Mouse (Mus musculus): ENCODE data around the gene Tbc1d4. TPM values are rescaled to one million over a fixed set of nuclear protein-coding genes. Genes with fewer than 3 reads are reported as not detected.

Tbc1d4 gene
- total and polyA plus RNA-seq, 3 experiments, result 20.6 to 72.9 (median 71.0) TPM

GRCm38 (mm10) chr14:101548885-101549573 lies 60.0 kb downstream of the Tbc1d4 start:
- H3K4me1 ChIP-seq (ENCODE audit: control insufficient read depth in 1 of 2, insufficient read depth in 2 of 2), result peaks cover 0 to 11% of the 10 kb centered on the region in 2 experiments; a peak in 2 of 4 replicates
- H3K27ac ChIP-seq (ENCODE audit: insufficient read depth, low read depth), result no peak overlapping the region
- in situ Hi-C loops (cut with MboI; ENCODE audit: low pct_ligation_motif_present, low pct_unique_long_range_greater_than_20kb, low sequenced_read_pairs), result no loop called here
- no peak overlapping the region for H3K4me2 ChIP-seq (ENCODE audit: insufficient read depth, low read depth, poor library complexity, severe bottlenecking)
- no peaks in the 10 kb centered on the region for H3K79me2 ChIP-seq (replicated peaks; ENCODE audit: control insufficient read depth, extremely low read depth, insufficient read depth, poor library complexity, severe bottlenecking)
- dilution Hi-C loops (cut with MboI; ENCODE audit: extremely low pct_ligation_motif_present, extremely low pct_unique_long_range_greater_than_20kb, low sequenced_read_pairs), result no loop called here
- TF ChIP-seq MEF2A (IDR thresholded peaks at IDR 0.05; ENCODE audit: borderline replicate concordance, low read depth, low read length) (no peak), RCOR1 (conservative IDR thresholded peaks at IDR 0.05; ENCODE audit: low read depth, low read length) (no peak), MXI1 (IDR thresholded peaks at IDR 0.05; ENCODE audit: low read depth, low read length) (no peak), TCF12 (IDR thresholded peaks at IDR 0.05; ENCODE audit: low read depth, low read length) (no peak), JUN (IDR thresholded peaks at IDR 0.05; ENCODE audit: insufficient read depth, low read depth, low read length) (no peak), MYC (IDR thresholded peaks at IDR 0.05; ENCODE audit: low read depth, low read length) (no peak), ZKSCAN1 (IDR thresholded peaks at IDR 0.05; ENCODE audit: borderline replicate concordance, low read depth, low read length) (no peak), ZMIZ1 (IDR thresholded peaks at IDR 0.05; ENCODE audit: low read depth, low read length) (no peak), NRF1 (IDR thresholded peaks at IDR 0.05; ENCODE audit: low read depth, low read length) (no peak), KAT2A (IDR thresholded peaks at IDR 0.05; ENCODE audit: insufficient replicate concordance, low read length) (no peak), ETS1 (conservative IDR thresholded peaks at IDR 0.05; ENCODE audit: low read depth, low read length) (no peak)
- H3K9ac ChIP-seq (ENCODE audit: insufficient read depth, low read depth), result no peak overlapping the region
- H3K9me3 ChIP-seq (replicated peaks; ENCODE audit: low read length), result no peaks in the 10 kb centered on the region
- DNase-seq (ENCODE audit: extremely low read depth), result no peak
- H3K4me3 ChIP-seq (replicated peaks in 1 of 3; ENCODE audit: low read depth in 2 of 3, low read length in 2 of 3, poor library complexity in 1 of 3), result no peak overlapping the region
- no peaks in the 10 kb centered on the region for H3K27me3 ChIP-seq (replicated peaks)
- H3K36me3 ChIP-seq (replicated peaks in 1 of 2; ENCODE audit: control insufficient read depth in 1 of 2, insufficient read depth in 1 of 2, low read length in 1 of 2), result peaks cover 0 to 5% of the 10 kb centered on the region in 2 experiments

GRCm38 (mm10) chr14:101541863-101542262 lies 67.1 kb downstream of the Tbc1d4 start:
- in situ Hi-C loops (cut with MboI; ENCODE audit: low pct_ligation_motif_present, low pct_unique_long_range_greater_than_20kb, low sequenced_read_pairs), result no loop called here
- Histone ChIP-seq H3K4me3 (replicated peaks in 1 of 3; ENCODE audit: low read depth in 2 of 3, low read length in 2 of 3, poor library complexity in 1 of 3) (no peak overlapping the region), H3K9ac (ENCODE audit: insufficient read depth, low read depth) (no peak overlapping the region), H3K4me2 (ENCODE audit: insufficient read depth, low read depth, poor library complexity, severe bottlenecking) (no peak overlapping the region), H3K9me3 (replicated peaks; ENCODE audit: low read length) (no peaks in the 10 kb centered on the region), H3K36me3 (replicated peaks in 1 of 2; ENCODE audit: control insufficient read depth in 1 of 2, insufficient read depth in 1 of 2, low read length in 1 of 2) (peaks cover 0 to 6% of the 10 kb centered on the region in 2 experiments), H3K27ac (ENCODE audit: insufficient read depth, low read depth) (no peak overlapping the region), H3K79me2 (replicated peaks; ENCODE audit: control insufficient read depth, extremely low read depth, insufficient read depth, poor library complexity, severe bottlenecking) (no peaks in the 10 kb centered on the region), H3K27me3 (replicated peaks) (no peaks in the 10 kb centered on the region), H3K4me1 (ENCODE audit: control insufficient read depth in 1 of 2, insufficient read depth in 2 of 2) (peaks cover 0 to 18% of the 10 kb centered on the region in 2 experiments; a peak in 2 of 4 replicates)
- DNase-seq (ENCODE audit: extremely low read depth), result no peak
- dilution Hi-C loops (cut with MboI; ENCODE audit: extremely low pct_ligation_motif_present, extremely low pct_unique_long_range_greater_than_20kb, low sequenced_read_pairs), result no loop called here
- TF ChIP-seq MXI1 (IDR thresholded peaks at IDR 0.05; ENCODE audit: low read depth, low read length), result no peak
- TF ChIP-seq NRF1 (IDR thresholded peaks at IDR 0.05; ENCODE audit: low read depth, low read length), result no peak

- H3K4me2 ChIP-seq (ENCODE audit: insufficient read depth, low read depth, poor library complexity, severe bottlenecking), result no peak overlapping the region
- dilution Hi-C loops (cut with MboI; ENCODE audit: extremely low pct_ligation_motif_present, extremely low pct_unique_long_range_greater_than_20kb, low sequenced_read_pairs), result no loop called here
- no peak for TF ChIP-seq POLR2A (IDR thresholded peaks at IDR 0.05; ENCODE audit: low read depth, low read length)
- no peak for TF ChIP-seq BHLHE40 (IDR thresholded peaks at IDR 0.05; ENCODE audit: low read depth, low read length)
- TF ChIP-seq ZNF384 (IDR thresholded peaks at IDR 0.05; ENCODE audit: low read depth, low read length), result no peak
- TF ChIP-seq NRF1 (IDR thresholded peaks at IDR 0.05; ENCODE audit: low read depth, low read length), result no peak
- TF ChIP-seq KAT2A (IDR thresholded peaks at IDR 0.05; ENCODE audit: insufficient replicate concordance, low read length), result no peak
- no peak for TF ChIP-seq E2F4 (IDR thresholded peaks at IDR 0.05; ENCODE audit: insufficient replicate concordance, low read depth, low read length)
- TF ChIP-seq ZC3H11A (IDR thresholded peaks at IDR 0.05; ENCODE audit: low read depth, low read length), result no peak
- no peak for TF ChIP-seq JUN (IDR thresholded peaks at IDR 0.05; ENCODE audit: insufficient read depth, low read depth, low read length)
- TF ChIP-seq RAD21 (IDR thresholded peaks at IDR 0.05; ENCODE audit: low read depth, low read length), result no peak
- TF ChIP-seq EP300 (IDR thresholded peaks at IDR 0.05; ENCODE audit: low read length), result no peak
- no peak for TF ChIP-seq ETS1 (conservative IDR thresholded peaks at IDR 0.05; ENCODE audit: low read depth, low read length)
- no peak for TF ChIP-seq SMC3 (IDR thresholded peaks at IDR 0.05; ENCODE audit: low read depth, low read length)
- TF ChIP-seq CHD1 (IDR thresholded peaks at IDR 0.05; ENCODE audit: low read depth, low read length), result no peak
- no peak for TF ChIP-seq JUND (conservative IDR thresholded peaks at IDR 0.05; ENCODE audit: low read depth, low read length)
- no peak for TF ChIP-seq UBTF (IDR thresholded peaks at IDR 0.05; ENCODE audit: low read depth, low read length)
- TF ChIP-seq TCF12 (IDR thresholded peaks at IDR 0.05; ENCODE audit: low read depth, low read length), result no peak
- TF ChIP-seq USF2 (conservative IDR thresholded peaks at IDR 0.05; ENCODE audit: low read depth, low read length), result no peak
- TF ChIP-seq ZKSCAN1 (IDR thresholded peaks at IDR 0.05; ENCODE audit: borderline replicate concordance, low read depth, low read length), result no peak
- no peak for TF ChIP-seq ZMIZ1 (IDR thresholded peaks at IDR 0.05; ENCODE audit: low read depth, low read length)
Measured at GRCm38 (mm10) chr14:101541141-101541540, 67.8 kb downstream of the Tbc1d4 start.

More at GRCm38 (mm10) chr14:101541141-101541540, 67.8 kb downstream of the Tbc1d4 start:
- no peak for DNase-seq (ENCODE audit: extremely low read depth)
- Histone ChIP-seq H3K4me3 (replicated peaks in 1 of 3; ENCODE audit: low read depth in 2 of 3, low read length in 2 of 3, poor library complexity in 1 of 3) (no peak overlapping the region), H3K79me2 (replicated peaks; ENCODE audit: control insufficient read depth, extremely low read depth, insufficient read depth, poor library complexity, severe bottlenecking) (no peaks in the 10 kb centered on the region), H3K9ac (ENCODE audit: insufficient read depth, low read depth) (no peak overlapping the region), H3K27ac (ENCODE audit: insufficient read depth, low read depth) (no peak overlapping the region), H3K27me3 (replicated peaks) (no peaks in the 10 kb centered on the region), H3K36me3 (replicated peaks in 1 of 2; ENCODE audit: control insufficient read depth in 1 of 2, insufficient read depth in 1 of 2, low read length in 1 of 2) (peaks cover 0 to 6% of the 10 kb centered on the region in 2 experiments), H3K4me1 (ENCODE audit: control insufficient read depth in 1 of 2, insufficient read depth in 2 of 2) (peaks cover 0 to 16% of the 10 kb centered on the region in 2 experiments; a peak in 2 of 4 replicates), H3K9me3 (replicated peaks; ENCODE audit: low read length) (no peaks in the 10 kb centered on the region)
- in situ Hi-C loops (cut with MboI; ENCODE audit: low pct_ligation_motif_present, low pct_unique_long_range_greater_than_20kb, low sequenced_read_pairs), result no loop called here

All from CH12.LX (cell line).